Mouse (Mus musculus) hindbrain, embryonic 14.5 days (tissue): ENCODE measurements around the gene Gm15737. TPM values are rescaled to one million over a fixed set of nuclear protein-coding genes. Genes with fewer than 3 reads are reported as not detected.

ENCODE experiments used
- ATAC-seq: fragments of 200-750 bp; cut with Nextera tagmentation; 2 replicates; pipeline ENCODE4 v1.8.0; 2017; ENCODE audit warnings: moderate number of reproducible peaks, mild to moderate bottlenecking, moderate TSS enrichment, moderate library complexity; ENCODE audit not compliant: low FRiP score
- DNase-seq: peaks from one replicate; pipeline ENCODE4 v3.0.0-alpha.2; 2015; ENCODE audit warnings: low spot score
- H3K27ac ChIP-seq: fragments of 300-500 bp; sonication (generic); 2 replicates; pipeline ENCODE4 v1.5.1; 2014; ENCODE audit warnings: mild to moderate bottlenecking, moderate library complexity
- H3K27me3 ChIP-seq: fragments of 300-500 bp; sonication (generic); 2 replicates; pipeline ENCODE4 v1.6.1; 2014; ENCODE audit warnings: mild to moderate bottlenecking, low read length, mixed read lengths; ENCODE audit not compliant: control insufficient read depth, insufficient read depth
- H3K36me3 ChIP-seq: fragments of 300-500 bp; sonication (generic); replicated peaks from 2 replicates; pipeline ENCODE4 v1.6.1; 2014; ENCODE audit not compliant: control insufficient read depth, insufficient read depth
- H3K4me1 ChIP-seq: fragments of 300-500 bp; sonication (generic); replicated peaks from 2 replicates; pipeline ENCODE4 v1.6.1; 2014; ENCODE audit warnings: antibody characterized with exemption, low read length, mixed read lengths; ENCODE audit not compliant: control insufficient read depth, insufficient read depth
- H3K4me2 ChIP-seq: fragments of 300-500 bp; sonication (generic); replicated peaks from 2 replicates; pipeline ENCODE4 v1.6.1; 2014; ENCODE audit warnings: mild to moderate bottlenecking, moderate library complexity
- H3K4me3 ChIP-seq: fragments of 300-500 bp; sonication (generic); replicated peaks from 2 replicates; pipeline ENCODE4 v1.5.1; 2014; ENCODE audit warnings: mild to moderate bottlenecking, low read length
- H3K9ac ChIP-seq: fragments of 300-500 bp; sonication (generic); 2 replicates; pipeline ENCODE4 v1.6.1; 2014
- H3K9me3 ChIP-seq: fragments of 300-500 bp; sonication (generic); 2 replicates; pipeline ENCODE4 v1.6.1; 2016; ENCODE audit warnings: low read length; ENCODE audit not compliant: control insufficient read depth
- WGBS: fragments of 180-500 bp; shearing (Covaris S2); extraction: QIAGEN DNeasy Blood & Tissue Kit; methylation state at CpG from one replicate; pipeline ENCODE4 v1.1.7; 2014; 5-methylcytosine and 5-hydroxymethylcytosine counted together
- polyA plus RNA-seq: library from polyadenylated mRNA; unstranded; fragments of >200 nt; fragmentation: Nextera tagmentation; extraction: Ambion mirVana; gene quantifications from 2 replicates; pipeline ENCODE4 v1.2.1, GENCODE M21; 2014

Gm15737 gene
- polyA plus RNA-seq, 1 experiment from 2014 or later = 0.05 TPM

DNA sequence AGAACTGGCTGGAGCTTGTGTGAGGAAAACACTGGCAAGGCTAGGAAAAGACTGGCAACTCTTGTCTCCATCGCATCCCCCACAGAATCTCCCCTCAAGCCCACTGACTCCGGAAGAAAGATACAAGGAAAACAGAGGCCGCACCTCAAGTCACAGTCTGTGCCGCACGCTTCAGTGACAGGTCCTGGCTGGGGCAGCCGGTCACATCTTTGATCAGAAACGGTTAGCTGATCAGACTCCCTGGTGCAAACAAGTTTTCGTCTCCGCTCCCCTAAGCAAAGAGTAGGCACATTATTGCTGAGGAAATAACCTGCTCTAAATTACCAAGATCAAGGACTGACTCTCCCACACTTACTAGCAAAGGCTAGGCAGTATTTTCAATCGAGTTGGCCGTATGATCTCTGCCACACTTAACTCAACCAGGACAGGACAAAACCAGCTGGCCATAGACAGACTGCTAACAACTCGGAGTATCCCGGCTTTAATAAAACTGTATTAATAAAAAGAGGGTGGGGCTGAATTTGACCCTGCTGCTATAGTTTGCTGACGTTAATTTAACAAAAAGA, 10.6 kb downstream of the Gm15737 start:
- DNase-seq (no peak), ATAC-seq (no peak)
- Histone ChIP-seq H3K4me3 (no peak overlapping the region), H3K27me3 (no peaks in the 10 kb centered on the region), H3K4me2 (no peak overlapping the region), H3K27ac (no peak overlapping the region), H3K36me3 (no peaks in the 10 kb centered on the region), H3K4me1 (peaks cover 7% of the 10 kb centered on the region; the same call in 1 of the 2 replicates), H3K9ac (no peak overlapping the region), H3K9me3 (no peaks in the 10 kb centered on the region)
- 77% methylated on average over 14 of the region's 14 CpGs for WGBS

DNA sequence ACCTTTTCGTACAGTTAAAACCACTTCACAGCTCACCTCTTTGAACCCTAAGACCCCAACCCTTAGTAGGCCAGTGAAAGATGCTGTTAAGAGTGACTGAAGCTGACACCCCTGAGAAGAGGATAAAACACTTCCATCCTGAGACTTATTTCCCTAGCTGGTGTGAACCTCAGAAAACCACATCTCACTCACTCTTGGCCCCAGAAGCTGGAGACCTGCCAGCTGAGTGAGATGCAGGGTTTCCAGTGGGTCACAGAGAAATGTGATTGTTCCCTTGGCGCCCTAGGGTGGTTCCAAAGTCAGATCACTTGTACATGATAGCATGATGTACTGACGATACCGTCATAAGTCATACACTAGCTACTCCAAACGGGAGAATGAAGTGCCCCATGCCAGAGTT, 13.3 kb downstream of the Gm15737 start:
- no peak overlapping the region for H3K9ac ChIP-seq
- H3K4me1 ChIP-seq = peaks cover 7% of the 10 kb centered on the region; the same call in 1 of the 2 replicates
- no peak overlapping the region for H3K4me2 ChIP-seq
- ATAC-seq (no peak), DNase-seq (no peak)
- no peak overlapping the region for H3K27ac ChIP-seq
- H3K27me3 ChIP-seq = no peaks in the 10 kb centered on the region
- H3K4me3 ChIP-seq = no peak overlapping the region
- 81% methylated on average over 5 of the region's 5 CpGs for WGBS
- no peaks in the 10 kb centered on the region for H3K36me3 ChIP-seq
- H3K9me3 ChIP-seq = no peaks in the 10 kb centered on the region

- no peak for DNase-seq
- Histone ChIP-seq H3K27ac (no peak overlapping the region), H3K9me3 (no peaks in the 10 kb centered on the region), H3K36me3 (no peaks in the 10 kb centered on the region), H3K9ac (no peak overlapping the region), H3K4me1 (peaks cover 7% of the 10 kb centered on the region; the same call in 1 of the 2 replicates), H3K4me3 (no peak overlapping the region), H3K4me2 (no peak overlapping the region), H3K27me3 (no peaks in the 10 kb centered on the region)
- ATAC-seq = no peak
- WGBS = 40% methylated on average over 9 of the region's 9 CpGs
Observed at GRCm38 (mm10) chr6:92883131-92883900, 14.2 kb downstream of the Gm15737 start.

DNA sequence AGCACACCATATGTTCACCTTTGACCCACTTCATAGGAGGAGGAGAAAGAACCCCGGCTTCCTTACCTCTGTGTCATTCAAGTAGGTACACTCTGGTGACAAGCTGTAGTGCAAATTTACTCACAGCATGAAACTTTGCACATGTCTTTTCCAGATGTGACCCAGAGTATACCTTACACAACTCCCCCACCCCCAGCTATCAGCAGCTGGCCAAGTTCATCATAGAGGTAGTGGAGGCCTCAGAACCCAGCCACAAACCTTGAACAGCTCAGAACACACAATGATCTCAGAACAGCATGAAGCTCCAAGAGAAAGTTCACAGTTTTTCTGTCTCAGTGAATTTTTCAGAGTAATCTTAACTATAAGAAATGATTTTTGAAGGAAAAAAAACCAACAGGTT, 22.4 kb downstream of the Gm15737 start:
- Histone ChIP-seq H3K36me3 (no peaks in the 10 kb centered on the region), H3K27me3 (no peaks in the 10 kb centered on the region), H3K4me1 (no peaks in the 10 kb centered on the region), H3K4me3 (no peak overlapping the region), H3K27ac (no peak overlapping the region), H3K4me2 (no peak overlapping the region), H3K9ac (no peak overlapping the region), H3K9me3 (no peaks in the 10 kb centered on the region)
- 90% methylated on average over 1 of the region's 1 CpGs for WGBS
- no peak for ATAC-seq
- no peak for DNase-seq

DNA sequence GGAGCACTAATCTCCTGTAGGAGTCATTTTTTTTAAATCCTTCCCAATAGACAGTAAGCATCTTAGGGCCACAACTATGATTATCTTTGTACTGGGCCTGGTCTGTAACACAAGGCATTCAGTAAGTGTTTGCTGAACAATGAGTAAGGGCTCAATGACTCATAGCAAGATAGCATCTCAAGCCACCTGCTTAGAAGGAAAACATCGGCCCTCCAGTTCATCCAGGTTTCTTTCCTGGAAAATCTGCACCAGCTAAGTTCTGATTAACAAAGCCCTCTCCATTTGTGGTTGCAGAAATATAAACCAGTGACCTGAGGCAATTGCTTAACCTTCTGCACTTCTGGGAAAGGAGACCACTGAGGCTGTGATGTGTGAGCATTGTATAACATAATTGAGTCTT, 34.9 kb downstream of the Gm15737 start:
- Histone ChIP-seq H3K4me2 (no peak overlapping the region), H3K27ac (no peak overlapping the region), H3K27me3 (no peaks in the 10 kb centered on the region), H3K9ac (no peak overlapping the region), H3K36me3 (no peaks in the 10 kb centered on the region), H3K4me1 (no peaks in the 10 kb centered on the region), H3K4me3 (no peak overlapping the region), H3K9me3 (no peaks in the 10 kb centered on the region)
- 86% methylated on average over 1 of the region's 1 CpGs for WGBS
- DNase-seq (no peak), ATAC-seq (no peak)

DNA sequence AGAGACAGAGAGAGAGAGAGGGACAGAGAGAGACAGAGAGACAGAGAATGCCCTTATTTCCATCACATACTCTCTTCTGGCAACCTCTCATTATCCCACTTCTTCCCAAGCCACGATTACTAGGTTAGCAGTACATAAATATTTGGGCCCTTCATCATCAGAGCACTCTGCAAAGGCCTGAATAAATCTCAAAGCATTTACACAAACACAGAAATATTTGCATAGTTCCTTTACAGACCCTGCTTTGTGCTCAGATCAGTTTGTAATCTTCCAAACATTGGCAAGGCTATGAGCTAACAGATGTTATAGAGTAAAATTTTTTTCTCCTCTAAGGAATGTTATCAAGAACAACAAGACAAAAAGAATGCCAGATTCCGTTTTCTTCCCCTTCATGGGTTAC, 35.3 kb downstream of the Gm15737 start:
- Histone ChIP-seq H3K9ac (no peak overlapping the region), H3K4me3 (no peak overlapping the region), H3K9me3 (no peaks in the 10 kb centered on the region), H3K27ac (no peak overlapping the region), H3K27me3 (no peaks in the 10 kb centered on the region), H3K4me2 (no peak overlapping the region), H3K36me3 (no peaks in the 10 kb centered on the region), H3K4me1 (no peaks in the 10 kb centered on the region)
- ATAC-seq = no peak
- no peak for DNase-seq
- WGBS = 64% methylated on average over 2 of the region's 2 CpGs

GRCm38 (mm10) chr6:92905922-92906321, 36.8 kb downstream of the Gm15737 start:
- no peaks in the 10 kb centered on the region for H3K9me3 ChIP-seq
- H3K9ac ChIP-seq = no peak overlapping the region
- no peak for ATAC-seq
- DNase-seq = no peak
- no peak overlapping the region for H3K27ac ChIP-seq
- no peaks in the 10 kb centered on the region for H3K27me3 ChIP-seq
- 23% methylated on average over 5 of the region's 5 CpGs for WGBS
- H3K4me2 ChIP-seq = no peak overlapping the region
- H3K4me3 ChIP-seq = no peak overlapping the region
- H3K4me1 ChIP-seq = no peaks in the 10 kb centered on the region
- H3K36me3 ChIP-seq = no peaks in the 10 kb centered on the region

- DNase-seq (no peak), ATAC-seq (no peak)
- WGBS = 72% methylated on average over 8 of the region's 8 CpGs
- H3K9me3 ChIP-seq = no peaks in the 10 kb centered on the region
- H3K36me3 ChIP-seq = no peaks in the 10 kb centered on the region
- H3K27ac ChIP-seq = no peak overlapping the region
- no peak overlapping the region for H3K9ac ChIP-seq
- no peak overlapping the region for H3K4me2 ChIP-seq
- H3K4me3 ChIP-seq = no peak overlapping the region
- no peaks in the 10 kb centered on the region for H3K4me1 ChIP-seq
- no peaks in the 10 kb centered on the region for H3K27me3 ChIP-seq
Observed at GRCm38 (mm10) chr6:92909361-92909760, 40.2 kb downstream of the Gm15737 start.

GRCm38 (mm10) chr6:92910611-92911010, 41.5 kb downstream of the Gm15737 start:
- ATAC-seq (no peak), DNase-seq (no peak)
- no peaks in the 10 kb centered on the region for H3K9me3 ChIP-seq
- no peak overlapping the region for H3K4me3 ChIP-seq
- H3K27me3 ChIP-seq = no peaks in the 10 kb centered on the region
- H3K9ac ChIP-seq = no peak overlapping the region
- H3K27ac ChIP-seq = no peak overlapping the region
- H3K4me1 ChIP-seq = no peaks in the 10 kb centered on the region
- H3K4me2 ChIP-seq = no peak overlapping the region
- H3K36me3 ChIP-seq = no peaks in the 10 kb centered on the region
- 88% methylated on average over 3 of the region's 3 CpGs for WGBS
